Mouse (Mus musculus) spleen, postnatal 14 days (tissue): ENCODE results near the gene Cyp4f18.
"Not testable (repeated sequence)": the region's sequence is repeated elsewhere in the genome, so short reads cannot be mapped to it uniquely, and the experiment has no call there.

Experiments used
- DNase-seq, 2 experiments: peaks; one replicate each; pipeline ENCODE4 v3.0.0; 2021 to 2022; ENCODE audit warnings: low spot score in 2 of 2

Cyp4f18 gene

DNA sequence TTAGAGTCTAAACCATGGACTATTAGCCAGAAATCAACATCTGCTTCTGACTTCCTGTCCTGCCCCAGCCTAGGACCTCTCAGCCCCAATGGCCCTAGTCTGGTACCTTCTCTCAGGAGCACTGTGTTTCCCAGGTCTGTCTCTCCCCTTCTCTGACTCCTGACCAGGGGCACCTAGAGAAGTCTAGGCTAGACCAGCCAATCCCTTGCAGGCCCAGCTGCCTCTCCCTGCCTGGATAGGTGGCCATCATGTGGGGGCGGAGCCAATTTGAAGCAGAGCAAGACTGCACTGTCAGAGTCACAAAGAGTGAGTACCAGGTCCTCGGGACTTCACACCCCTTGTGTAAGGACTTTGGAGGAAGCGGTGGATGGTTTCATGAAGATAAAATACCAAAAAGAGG is at the start of gene Cyp4f18:
Cyp4f18 (minus strand) TSS at position 154 of the 400 bp plus-strand sequence.
- DNase-seq = peak; percentile 42 to 56

DNA sequence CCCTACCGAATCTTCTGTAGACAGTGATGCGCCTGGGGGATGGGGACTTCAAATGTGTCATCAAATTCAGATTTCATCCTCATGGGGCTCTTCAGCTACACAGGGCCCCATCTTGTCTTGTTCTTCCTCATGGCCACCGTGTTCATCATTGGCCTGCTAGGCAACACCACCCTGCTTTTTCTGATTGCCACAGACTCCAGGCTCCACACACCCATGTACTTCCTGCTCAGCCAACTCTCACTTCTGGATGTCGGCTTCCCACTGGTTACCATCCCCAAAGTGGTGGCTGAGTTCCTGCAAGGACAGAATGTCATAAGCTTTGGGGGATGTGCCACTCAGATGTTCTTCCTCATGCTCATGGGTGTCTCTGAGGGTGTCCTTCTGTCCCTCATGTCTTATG is 48.2 kb upstream of the Cyp4f18 start:
- not testable (repeated sequence) for DNase-seq

DNA sequence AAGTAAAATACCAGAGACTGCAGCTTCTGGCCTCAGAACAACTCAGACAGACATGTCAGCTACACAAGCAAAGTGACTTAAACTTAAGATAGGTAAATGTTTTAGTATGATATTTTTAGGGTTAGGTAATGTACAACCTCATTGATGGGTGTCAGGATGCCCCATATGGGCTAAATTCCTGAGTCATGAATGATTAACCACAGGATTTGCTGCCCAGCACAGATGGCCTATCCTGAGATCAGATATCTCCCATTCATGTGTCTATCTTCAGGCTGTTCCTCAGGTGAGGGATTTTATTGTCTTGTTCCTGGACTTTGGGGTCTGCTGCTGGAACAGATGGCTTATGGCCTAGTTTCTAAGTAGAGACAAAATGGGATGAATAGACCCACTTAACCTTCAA is 45.2 kb upstream of the Cyp4f18 start:
- DNase-seq = not testable (repeated sequence)

DNA sequence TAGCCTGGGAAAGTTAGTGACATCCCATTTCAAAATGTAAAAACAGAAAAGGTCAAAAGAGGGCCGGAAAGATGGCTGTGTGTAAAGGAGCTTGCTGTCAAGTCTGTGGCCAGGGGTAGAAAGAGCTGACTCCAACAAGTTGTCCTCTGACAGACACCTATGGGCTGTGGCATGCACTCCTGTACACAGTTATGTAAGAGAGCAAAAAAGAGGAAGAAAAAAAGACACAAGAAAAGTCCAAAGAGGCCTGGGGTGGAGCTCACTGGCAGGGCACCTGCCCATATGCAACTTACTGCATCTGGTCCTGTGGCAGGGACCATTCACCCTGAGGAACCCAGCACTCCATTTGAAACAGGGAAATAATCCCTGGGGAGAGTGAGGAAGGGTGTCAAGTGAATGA is 33.1 kb upstream of the Cyp4f18 start:
- no peak for DNase-seq

DNA sequence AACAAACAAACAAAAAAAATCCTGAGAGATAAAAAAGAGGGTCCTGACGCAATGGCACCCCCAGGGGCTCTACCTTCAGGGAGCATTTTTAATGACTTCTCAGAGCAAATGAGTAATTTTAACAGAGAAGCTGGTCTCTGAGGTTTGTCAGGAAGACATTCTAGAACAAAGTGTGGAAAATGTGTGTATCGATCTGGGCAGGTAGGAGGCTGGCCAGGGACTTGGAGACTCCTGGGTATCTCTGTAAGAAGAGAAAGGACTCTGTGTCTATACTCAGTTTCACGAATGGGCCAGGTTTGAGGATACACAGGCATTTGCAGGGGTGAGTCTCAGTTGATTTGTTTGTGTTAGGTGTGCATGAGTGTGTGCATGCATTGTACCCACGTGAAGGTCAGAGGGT is 31.5 kb upstream of the Cyp4f18 start, which contains the start of gene Olfr372:
Olfr372 (plus strand) TSS at position 301 of the 400 bp plus-strand sequence.
- not testable (repeated sequence) for DNase-seq

DNA sequence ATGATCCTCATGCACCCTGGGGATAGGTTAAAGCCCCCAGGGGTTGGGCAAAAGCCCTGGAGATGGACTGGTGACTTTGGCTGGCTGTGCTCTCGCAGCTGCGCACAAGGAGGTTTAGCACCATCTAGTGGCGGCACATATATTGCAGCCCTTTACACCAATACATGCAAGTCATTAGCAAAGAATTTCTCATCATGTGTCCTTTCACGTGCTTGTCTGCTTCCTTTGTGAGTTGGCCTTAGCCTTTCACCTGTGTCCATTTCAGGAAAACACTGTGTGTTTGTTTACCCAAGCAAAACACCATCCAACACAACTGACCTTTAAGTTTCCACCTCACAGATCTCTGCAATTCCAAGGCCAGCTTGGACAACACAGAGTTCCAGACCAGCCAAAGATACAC is 23.5 kb upstream of the Cyp4f18 start:
- DNase-seq = peak in 1 of 2 experiments; percentile 65

DNA sequence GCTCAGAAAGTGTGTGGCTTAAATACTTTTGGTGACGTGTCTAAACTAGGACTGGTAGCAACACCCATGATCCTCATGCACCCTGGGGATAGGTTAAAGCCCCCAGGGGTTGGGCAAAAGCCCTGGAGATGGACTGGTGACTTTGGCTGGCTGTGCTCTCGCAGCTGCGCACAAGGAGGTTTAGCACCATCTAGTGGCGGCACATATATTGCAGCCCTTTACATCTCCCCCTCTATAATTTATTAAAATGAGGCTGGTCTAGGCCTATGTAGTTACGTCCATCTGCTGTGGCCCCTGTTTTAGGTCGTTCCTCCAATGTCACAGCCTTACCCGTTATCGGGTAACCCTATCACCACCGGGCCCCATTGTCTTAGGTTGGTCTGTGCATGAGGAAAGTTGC is 15.5 kb upstream of the Cyp4f18 start:
- peak in 1 of 2 experiments; percentile 51 for DNase-seq

DNA sequence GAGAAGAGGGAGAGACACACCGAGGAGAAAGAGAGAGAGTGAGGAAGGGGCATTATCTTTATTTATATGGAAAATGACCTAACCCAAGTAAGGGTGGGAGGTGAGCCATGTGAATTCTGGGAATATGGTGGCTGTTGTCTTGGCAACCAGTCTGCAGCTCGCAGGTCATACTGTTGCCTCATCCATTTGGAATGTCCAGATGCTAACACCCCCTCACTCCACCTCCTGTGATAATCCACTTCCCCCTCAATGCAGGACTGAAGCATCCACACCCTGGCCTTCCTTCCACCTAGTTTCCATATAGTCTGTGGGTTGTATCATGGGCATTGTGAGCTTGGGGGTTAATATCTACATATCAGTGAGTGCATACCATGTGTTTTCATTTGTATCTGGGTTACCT is 10.4 kb upstream of the Cyp4f18 start:
- no peak for DNase-seq

DNA sequence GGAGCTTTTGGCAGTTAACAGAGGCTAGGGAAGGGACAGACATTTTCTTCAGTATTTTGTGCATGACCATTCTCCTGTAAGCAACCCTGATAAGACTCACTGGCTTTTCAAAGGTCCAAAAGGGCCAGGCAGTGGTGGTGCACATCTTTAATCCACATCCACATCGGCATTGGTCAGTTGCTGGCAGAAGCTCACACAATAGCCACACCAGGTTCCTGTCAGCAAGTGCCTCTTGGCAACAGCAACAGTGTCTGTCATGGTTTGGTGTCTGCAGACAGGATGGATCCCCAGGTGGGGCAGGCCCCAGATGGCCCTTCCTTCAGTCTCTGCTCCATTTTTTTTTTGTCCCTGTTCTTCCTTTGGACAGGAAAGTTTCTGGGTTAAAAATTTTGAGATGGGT is 9.6 kb upstream of the Cyp4f18 start:
- DNase-seq = not testable (repeated sequence)

DNA sequence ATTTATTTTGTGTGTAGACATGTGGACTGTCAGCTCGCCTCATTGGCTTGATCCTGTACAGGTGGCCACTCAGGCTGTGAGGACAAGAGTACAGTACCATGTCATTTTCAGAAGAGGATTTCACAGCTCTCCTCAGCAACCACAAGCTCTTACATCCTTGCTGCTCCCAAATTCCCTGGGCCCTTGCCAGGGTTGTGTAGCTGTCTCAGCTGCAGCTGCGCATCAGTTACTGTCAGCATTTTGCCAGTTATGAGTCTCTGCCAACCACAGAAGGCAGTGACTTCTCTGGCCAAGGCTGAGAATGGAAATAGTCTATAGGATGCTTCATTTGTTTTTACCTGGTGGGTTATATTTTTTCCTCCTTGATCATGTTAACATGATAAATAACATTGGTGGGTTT is 8.7 kb upstream of the Cyp4f18 start:
- DNase-seq = no peak

DNA sequence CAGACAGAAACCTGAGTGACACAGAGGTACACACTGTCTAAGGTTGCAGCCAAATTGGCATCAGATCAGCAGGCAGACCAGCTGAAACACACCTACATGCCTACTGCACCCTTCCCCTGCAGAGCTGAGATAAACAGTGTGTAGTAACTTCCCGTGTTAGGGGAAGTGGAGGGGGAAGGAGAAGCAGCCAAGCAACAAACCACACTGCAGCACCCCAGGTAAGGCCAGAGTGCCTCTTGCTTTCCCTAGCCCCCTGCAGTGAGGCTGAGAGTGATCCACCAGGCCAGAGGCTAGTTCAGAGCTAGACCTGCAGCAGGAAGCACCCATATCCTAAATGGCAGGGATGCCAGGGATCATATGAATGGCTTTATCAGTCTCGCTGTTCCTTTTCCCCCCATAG is 7.9 kb upstream of the Cyp4f18 start:
- peak; percentile 35 to 39 for DNase-seq

DNA sequence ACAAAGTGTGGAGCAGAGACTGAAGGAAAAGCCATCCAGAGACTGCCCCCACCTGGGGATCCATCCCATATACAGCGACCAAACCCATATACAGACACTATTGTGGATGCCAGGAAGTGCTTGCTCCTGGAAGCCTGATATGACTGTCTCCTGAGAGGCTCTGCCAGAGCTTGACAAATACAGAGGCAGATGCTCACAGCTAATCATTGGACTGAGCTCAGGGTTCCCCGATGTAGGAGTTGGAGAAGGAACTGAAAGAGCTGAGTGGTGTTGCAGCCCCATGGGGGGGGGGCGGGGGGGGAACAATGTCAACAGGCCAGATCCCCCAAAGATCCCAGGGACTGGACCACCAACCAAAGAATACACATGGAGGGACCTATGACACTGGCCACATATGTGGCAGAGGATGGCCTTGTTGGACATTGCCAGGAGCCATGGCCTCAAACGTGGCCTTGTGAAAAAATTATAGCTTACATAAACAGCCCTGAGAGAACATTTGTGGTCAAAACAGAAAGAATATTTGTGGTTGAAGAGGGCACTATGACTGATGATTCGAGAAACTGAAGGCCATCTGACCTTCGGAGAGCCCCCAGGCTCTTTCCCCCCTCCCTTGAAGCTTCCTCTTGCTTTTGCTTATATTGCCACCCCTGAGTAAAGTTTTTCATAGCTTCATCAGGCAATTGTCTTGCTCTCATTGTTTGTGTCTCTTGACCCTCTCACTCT is 4.2 kb upstream of the Cyp4f18 start:
- not testable (repeated sequence) for DNase-seq

DNA sequence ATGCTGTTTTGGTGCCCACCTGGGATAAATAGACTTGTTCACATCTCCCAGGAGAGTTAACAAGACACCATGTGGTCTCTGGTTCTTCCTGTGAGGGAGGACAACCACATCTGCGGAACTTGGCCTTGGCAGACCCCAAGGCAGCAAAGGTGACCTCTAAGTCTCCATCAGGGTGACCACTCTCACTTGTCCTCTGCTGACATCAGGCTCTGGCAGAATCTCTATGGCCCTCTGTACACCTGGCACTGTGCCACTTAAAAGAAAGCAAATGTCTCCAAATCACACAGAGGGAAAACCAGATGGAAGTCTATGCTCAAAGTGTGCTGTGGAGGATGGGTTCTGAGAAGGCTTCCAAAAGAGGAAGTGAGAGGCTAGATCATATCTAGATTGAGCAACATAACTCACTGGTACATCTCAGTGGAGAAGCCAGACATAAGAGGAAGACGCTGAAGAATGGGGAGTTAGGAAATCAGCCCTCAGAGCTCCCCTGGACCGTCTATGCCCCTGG is 1.2 kb downstream of the Cyp4f18 start:
- peak in 1 of 2 experiments; percentile 34 for DNase-seq

DNA sequence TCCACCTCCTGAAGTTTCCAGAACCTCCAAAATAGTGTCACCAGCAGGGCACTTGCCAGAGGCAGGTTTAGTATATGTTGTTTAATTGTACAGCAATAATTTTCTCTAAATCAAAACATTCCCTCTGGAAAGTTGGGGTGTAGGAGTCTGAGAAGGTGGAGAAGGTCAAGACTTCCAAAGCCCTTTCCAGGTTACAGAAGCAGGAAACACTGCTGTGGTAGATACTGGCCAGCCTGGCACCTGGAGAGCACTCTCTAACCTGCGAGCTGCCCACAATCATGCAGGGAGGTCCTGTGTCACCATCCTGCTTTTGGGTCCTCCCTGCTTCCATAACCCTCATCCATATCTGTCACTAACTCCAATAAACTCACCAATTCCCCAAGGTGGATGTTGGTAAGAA is 2.7 kb downstream of the Cyp4f18 start:
- DNase-seq = no peak

DNA sequence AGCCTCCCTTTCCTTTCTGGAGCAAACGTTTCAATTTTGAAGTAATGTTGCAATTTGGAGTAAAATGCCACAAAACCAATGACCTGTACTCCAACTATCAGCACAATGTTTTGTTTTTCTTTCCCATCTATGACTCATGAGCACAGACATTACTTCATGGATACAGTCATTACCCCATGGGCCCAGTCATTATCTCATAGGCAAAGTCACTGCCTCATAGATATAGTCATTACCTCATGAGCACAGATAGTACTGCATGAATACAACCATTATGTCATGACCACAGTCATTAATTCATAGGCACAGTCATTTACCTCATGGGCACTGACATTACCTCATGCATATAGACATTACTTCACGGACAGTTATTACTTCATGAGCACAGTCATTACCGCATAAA is 3.5 kb downstream of the Cyp4f18 start:
- no peak for DNase-seq

DNA sequence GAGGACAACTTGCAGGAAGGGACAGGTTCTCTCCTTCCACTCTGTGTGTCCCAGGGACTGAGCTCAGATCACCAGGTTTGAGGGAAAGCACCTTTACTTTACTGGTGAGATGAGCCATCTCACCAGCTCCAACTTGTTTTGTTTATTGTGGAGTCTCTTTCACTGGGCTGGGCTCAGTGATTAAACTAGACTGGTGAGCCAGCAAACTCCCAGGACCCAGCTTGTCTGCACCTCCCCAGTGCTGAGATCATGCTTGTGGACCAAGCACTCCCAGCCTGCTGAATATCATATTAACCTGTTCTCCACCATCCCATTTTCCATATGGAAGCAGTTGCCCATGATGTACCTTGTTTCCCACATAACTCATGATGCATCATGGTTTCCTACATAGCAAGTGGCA is 6.5 kb downstream of the Cyp4f18 start:
- DNase-seq = no peak

DNA sequence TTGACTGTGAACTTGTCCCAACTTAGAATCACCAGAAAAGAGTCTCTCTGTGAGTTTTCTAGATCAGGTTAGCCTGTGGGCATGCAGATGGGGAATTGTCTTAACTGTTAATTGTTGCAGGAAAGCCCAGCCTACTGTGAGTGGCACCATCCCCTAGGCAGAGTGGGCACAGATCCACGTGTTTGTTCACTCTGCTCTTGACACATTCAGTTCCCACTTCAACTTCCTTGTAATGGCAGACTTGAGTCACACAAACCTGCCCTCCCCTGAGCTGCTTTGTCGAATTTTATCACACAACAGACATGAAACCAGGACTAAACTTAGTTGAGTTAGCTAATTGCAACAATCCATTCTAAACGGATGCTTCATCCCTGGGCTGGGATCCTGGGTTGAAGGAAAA is 9.2 kb downstream of the Cyp4f18 start:
- DNase-seq = no peak

DNA sequence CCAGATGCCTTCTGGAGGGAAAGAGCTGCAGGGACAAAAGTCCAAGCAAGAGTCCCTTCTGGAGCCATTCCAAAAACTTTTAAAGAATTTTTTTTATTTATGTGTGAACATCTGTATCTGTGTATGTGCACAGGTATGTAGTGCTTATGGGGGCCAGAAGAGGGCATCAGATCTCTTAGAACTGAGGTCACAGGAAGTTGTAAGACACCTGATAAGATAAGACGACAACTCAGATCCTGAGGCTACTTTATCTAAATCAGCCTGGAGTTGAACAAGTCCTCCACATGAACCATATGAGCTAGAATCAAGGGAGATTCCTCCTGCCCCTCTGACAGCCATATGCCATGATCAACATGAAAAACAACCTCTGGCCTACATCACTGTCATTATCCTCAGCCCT is 10.0 kb downstream of the Cyp4f18 start:
- no peak for DNase-seq

DNA sequence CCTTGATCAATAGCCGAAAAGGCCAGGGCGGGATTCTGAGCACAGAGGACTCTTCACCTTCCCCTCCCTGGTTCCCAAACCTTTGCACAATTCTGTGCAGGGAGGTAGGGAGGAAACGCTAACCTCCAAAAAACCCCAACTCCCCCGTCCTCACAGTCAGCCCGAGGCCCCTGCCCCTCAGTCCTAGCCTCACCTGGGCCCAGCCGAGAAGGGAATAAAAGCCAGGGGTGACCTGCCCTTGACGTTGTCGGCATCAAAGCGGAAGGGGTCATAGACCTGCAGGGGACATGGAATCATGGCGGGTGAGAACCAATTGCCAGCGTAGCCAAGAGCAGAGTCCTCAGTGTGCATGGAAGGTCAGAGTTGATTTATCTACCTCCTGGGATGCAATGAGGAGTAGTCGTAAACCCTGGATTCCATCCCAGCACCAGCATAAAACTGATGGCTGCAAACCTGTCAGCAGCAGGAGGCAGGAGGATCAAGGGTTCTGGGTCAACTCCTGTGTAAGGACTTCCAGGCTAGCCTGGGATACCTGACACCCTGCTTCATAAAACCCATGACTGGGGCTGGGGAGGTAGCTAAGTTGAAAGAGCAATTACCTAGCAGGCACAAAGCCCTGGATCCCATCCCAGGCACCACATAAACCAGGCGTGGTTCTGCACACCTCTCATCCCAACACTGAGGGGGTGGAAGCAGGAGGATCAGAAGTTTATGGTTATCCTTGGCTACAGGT is 20.4 kb downstream of the Cyp4f18 start:
- DNase-seq = no peak

DNA sequence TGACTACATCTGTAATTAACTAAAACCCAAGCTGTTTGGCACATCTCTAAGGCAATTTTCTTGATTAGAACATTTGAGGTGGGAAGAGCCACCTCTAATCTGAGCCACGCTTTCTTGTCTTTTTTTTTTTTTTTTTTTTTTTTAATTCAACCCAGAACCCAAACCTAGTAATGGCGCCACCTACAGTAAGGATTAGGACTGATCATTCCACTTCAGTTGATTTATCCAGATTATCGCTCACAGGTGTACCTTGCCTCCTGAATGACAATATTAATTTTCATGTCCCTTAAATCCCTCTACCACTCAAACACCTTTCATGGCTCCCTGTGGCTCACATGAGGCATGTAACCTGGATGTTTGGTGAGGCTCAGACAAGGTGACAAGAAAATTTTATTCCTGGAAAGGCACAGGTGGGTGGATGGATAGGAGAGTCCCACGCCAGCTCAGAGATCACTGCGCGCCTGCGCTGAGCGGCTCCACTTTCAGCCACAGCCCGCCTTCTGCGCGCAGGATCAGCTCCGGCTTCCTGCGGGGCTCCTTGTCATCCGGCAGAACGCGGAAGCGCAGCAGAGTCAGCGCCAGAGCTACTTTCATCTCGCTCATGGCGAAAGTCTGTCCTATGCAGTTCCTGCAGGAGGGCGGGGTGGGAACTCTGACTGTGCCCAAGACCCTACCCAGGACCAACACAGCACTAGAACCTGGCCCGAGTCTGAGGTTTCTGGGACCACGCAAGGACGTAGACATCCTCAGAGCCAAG is 21.1 kb downstream of the Cyp4f18 start:
- DNase-seq = peak; percentile 27 to 38

DNA sequence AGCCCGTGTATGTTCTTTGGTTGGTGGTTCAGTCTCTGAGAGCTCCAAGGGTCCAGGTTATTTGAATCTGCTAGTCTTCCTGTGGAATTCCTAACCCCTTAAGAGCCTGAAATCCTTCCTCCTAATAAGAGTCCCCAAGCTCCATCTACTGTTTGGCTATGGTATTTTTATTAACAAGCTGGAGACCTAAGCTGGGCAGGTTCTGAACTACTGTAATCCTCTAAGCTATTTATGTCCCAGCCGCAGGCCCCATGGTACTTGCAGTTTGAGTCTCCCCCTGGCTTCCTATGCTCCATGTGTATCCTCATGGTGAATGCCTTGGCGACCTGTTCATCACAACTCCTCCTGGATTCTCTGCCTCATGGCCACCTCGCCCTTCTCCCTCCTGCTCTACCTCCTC is 24.8 kb downstream of the Cyp4f18 start:
- DNase-seq = no peak

DNA sequence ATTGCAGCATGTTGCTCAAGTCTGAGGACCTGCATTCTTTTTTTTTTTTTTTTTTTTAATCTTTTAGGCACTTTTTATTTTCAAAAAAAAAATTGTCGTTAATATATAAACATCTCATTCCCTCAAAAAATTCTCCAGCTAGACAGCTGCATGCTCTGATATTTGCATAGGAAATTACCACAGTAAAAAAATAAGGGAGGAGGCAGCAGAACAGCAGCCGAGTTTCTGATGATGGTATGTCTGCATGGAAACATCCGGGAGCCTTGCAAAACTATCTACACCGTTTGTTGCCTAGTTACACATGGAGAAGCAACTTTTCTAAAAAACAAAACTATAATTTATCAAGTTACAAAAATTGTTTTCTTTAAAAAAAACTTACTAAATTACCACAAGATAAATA is 28.0 kb downstream of the Cyp4f18 start:
- no peak for DNase-seq
